In genomic region chr14:8608559-8609171, GRCm38 (mm10) we compare ENCODE assay signal across 8 mouse cellular contexts. TPM values are rescaled to one million over a fixed set of nuclear protein-coding genes. Genes with fewer than 3 reads are reported as not detected.
DNase-seq lines count a peak whose midpoint lies in the region; ATAC-seq and TF ChIP-seq lines count a peak whose summit lies in the region.

No protein-coding gene starts in this region.

- no peaks in the 10 kb centered on the region for H3K36me3 ChIP-seq in kidney, embryonic 16.5 days (ENCODE audit: insufficient read depth, low read length)
- H3K36me3 ChIP-seq in liver, embryonic 14.5 days (replicated peaks; ENCODE audit: control insufficient read depth, insufficient read depth, low read depth) = no peaks in the 10 kb centered on the region

- H3K9me3 ChIP-seq in kidney, embryonic 16.5 days (ENCODE audit: low read length) = no peaks in the 10 kb centered on the region
- no peaks in the 10 kb centered on the region for H3K9me3 ChIP-seq in liver, embryonic 14.5 days (ENCODE audit: control insufficient read depth, low read length)

- no peaks in the 10 kb centered on the region for H3K27me3 ChIP-seq in kidney, embryonic 16.5 days (ENCODE audit: insufficient read depth, low read length)
- no peaks in the 10 kb centered on the region for H3K27me3 ChIP-seq in liver, embryonic 14.5 days (ENCODE audit: control insufficient read depth, insufficient read depth, low read length)

- ATAC-seq in kidney, embryonic 16.5 days (ENCODE audit: low FRiP score, low TSS enrichment) = peak; percentile 71; the same call in 1 of the 2 replicates
- ATAC-seq in liver, embryonic 14.5 days (ENCODE audit: insufficient read depth) = no peak
- no peak for ATAC-seq in erythroblast, adult 5-6 weeks (replicated peaks; ENCODE audit: low FRiP score, poor library complexity, severe bottlenecking)

- DNase-seq in urinary bladder, postnatal 14 days (ENCODE audit: low spot score) = peak; percentile 70
- DNase-seq in urinary bladder, postnatal 10 days (ENCODE audit: low spot score) = no peak
- DNase-seq in cerebellum, adult 9-11 months = peak; percentile 4
- peak; percentile 15 to 63 for DNase-seq in frontal cortex, postnatal 10 days (ENCODE audit: low spot score in 2 of 2)
- DNase-seq in liver, embryonic 14.5 days (ENCODE audit: low read depth in 3 of 3, low spot score in 3 of 3) = no peak
- DNase-seq in retina, adult 2 months (ENCODE audit: low read depth, low spot score) = peak; percentile 30

- TF ChIP-seq EP300 in liver, embryonic 14.5 days (IDR thresholded peaks at IDR 0.05; ENCODE audit: low read depth) = no peak

- H3K4me3 ChIP-seq in kidney, embryonic 16.5 days (ENCODE audit: low read length) = no peak overlapping the region
- no peak overlapping the region for H3K4me3 ChIP-seq in liver, embryonic 14.5 days (ENCODE audit: insufficient read depth in 1 of 2, low read depth in 2 of 2, low read length in 2 of 2)

- H3K4me2 ChIP-seq in kidney, embryonic 16.5 days (replicated peaks; ENCODE audit: low read depth, low read length) = no peak overlapping the region
- H3K4me2 ChIP-seq in liver, embryonic 14.5 days (ENCODE audit: low read depth) = no peak overlapping the region

- WGBS in kidney, embryonic 16.5 days = 5% methylated on average over 3 of the region's 3 CpGs
- 6% methylated on average over 3 of the region's 3 CpGs for WGBS in liver, embryonic 14.5 days (ENCODE audit: insufficient replicate concordance)

- no peak overlapping the region for H3K9ac ChIP-seq in kidney, embryonic 16.5 days (replicated peaks; ENCODE audit: low read length)
- no peak overlapping the region for H3K9ac ChIP-seq in liver, embryonic 14.5 days (replicated peaks)

- 0 out of 2 replicates have a peak, but pooled peaks cover 2% of the 10 kb centered on the region for H3K4me1 ChIP-seq in kidney, embryonic 16.5 days (ENCODE audit: insufficient read depth, low read length)
- peaks cover 0 to 3% of the 10 kb centered on the region in 2 experiments; a peak in 1 of 4 replicates for H3K4me1 ChIP-seq in liver, embryonic 14.5 days (replicated peaks; ENCODE audit: control insufficient read depth in 2 of 2, insufficient read depth in 2 of 2, low read length in 1 of 2)

- TF ChIP-seq CTCF in liver, embryonic 14.5 days (IDR thresholded peaks at IDR 0.05; ENCODE audit: low read depth) = peak; percentile 70

- no peak overlapping the region for H3K27ac ChIP-seq in kidney, embryonic 16.5 days (ENCODE audit: low read length)
- H3K27ac ChIP-seq in liver, embryonic 14.5 days = no peak overlapping the region

RNA-seq across cellular contexts. Expression of gene 4930452B06Rik, which starts 57.4 kb away (rescaled TPM):
- 10.7 and 11.1 TPM in 2 replicates for polyA plus RNA-seq in kidney, embryonic 16.5 days (2015; fragmentation: Nextera tagmentation; extraction: Ambion mirVana)
- 0.47 and 0.54 TPM in 2 replicates for polyA plus RNA-seq in liver, embryonic 14.5 days (2012; rRNA removed)
- 1.8 and 2.2 TPM in 2 replicates for polyA plus RNA-seq in liver, embryonic 14.5 days (2014; fragmentation: Nextera tagmentation; extraction: Ambion mirVana)
- total RNA-seq in erythroblast, adult 5-6 weeks (2015; ENCODE audit: low replicate concordance) = not detected in 2 replicates
- not detected in 2 replicates for total RNA-seq in erythroblast, adult 5-6 weeks (2017; ENCODE audit: low replicate concordance)

Comparison
In these comparisons a context has a peak if more than half of its experiments do, and no peak if none do; other contexts are left out.
1. DNase-seq: peak in urinary bladder, postnatal 14 days (single experiment), cerebellum, adult 9-11 months (single experiment), frontal cortex, postnatal 10 days (2 of 2) and retina, adult 2 months (single experiment); none in urinary bladder, postnatal 10 days (single experiment) and liver, embryonic 14.5 days (0 of 3).